Mouse (Mus musculus): ENCODE measurements at regions not wholly inside any gene's neighbourhood (a gene's known extent, or its start where the extent isn't known, plus 50 kb on each side); places are given as distances from the start of the nearest gene placed in this dataset.

- Histone ChIP-seq H3K4me3 (ENCODE audit: insufficient read depth, poor library complexity, severe bottlenecking) (no peak overlapping the region), H3ac (ENCODE audit: control insufficient read depth, insufficient read length, low read depth) (no peak overlapping the region), H3K27me3 (ENCODE audit: control insufficient read depth, insufficient read depth, insufficient read length) (no peaks in the 10 kb centered on the region), H3K79me3 (ENCODE audit: low read depth) (no peaks in the 10 kb centered on the region), H3K79me2 (ENCODE audit: control insufficient read depth, insufficient read depth) (no peaks in the 10 kb centered on the region), H3K36me3 (ENCODE audit: control insufficient read depth, insufficient read depth) (no peaks in the 10 kb centered on the region)
- TF ChIP-seq MAX (IDR thresholded peaks at IDR 0.05) (no peak), CEBPB (IDR thresholded peaks at IDR 0.05; ENCODE audit: low read depth) (no peak), MYOD1 (IDR thresholded peaks at IDR 0.05; ENCODE audit: control insufficient read depth, insufficient read length, low read depth) (no peak), MYOG (IDR thresholded peaks at IDR 0.05; ENCODE audit: control insufficient read depth, extremely low read depth, insufficient read length) (no peak), FOSL1 (IDR thresholded peaks at IDR 0.05; ENCODE audit: insufficient read depth, low read length, poor library complexity, severe bottlenecking) (no peak), USF1 (IDR thresholded peaks at IDR 0.05; ENCODE audit: low read depth) (no peak), CTCF (IDR thresholded peaks at IDR 0.05; ENCODE audit: control insufficient read depth, insufficient read depth, insufficient read length) (no peak)
Measured at GRCm38 (mm10) chr3:51097362-51097761, 126.9 kb upstream of the Noct start.

GRCm38 (mm10) chr3:51099966-51100365 lies 124.3 kb upstream of the Noct start:
- Histone ChIP-seq H3K36me3 (ENCODE audit: control insufficient read depth, insufficient read depth) (no peaks in the 10 kb centered on the region), H3K79me2 (ENCODE audit: control insufficient read depth, insufficient read depth) (no peaks in the 10 kb centered on the region), H3K4me3 (ENCODE audit: insufficient read depth, poor library complexity, severe bottlenecking) (no peak overlapping the region), H3ac (ENCODE audit: control insufficient read depth, insufficient read length, low read depth) (no peak overlapping the region), H3K27me3 (ENCODE audit: control insufficient read depth, insufficient read depth, insufficient read length) (no peaks in the 10 kb centered on the region), H3K79me3 (ENCODE audit: low read depth) (no peaks in the 10 kb centered on the region)
- TF ChIP-seq CEBPB (IDR thresholded peaks at IDR 0.05; ENCODE audit: low read depth) (no peak), MYOD1 (IDR thresholded peaks at IDR 0.05; ENCODE audit: control insufficient read depth, insufficient read length, low read depth) (no peak), MAX (IDR thresholded peaks at IDR 0.05) (no peak), CTCF (IDR thresholded peaks at IDR 0.05; ENCODE audit: control insufficient read depth, insufficient read depth, insufficient read length) (no peak), MYOG (IDR thresholded peaks at IDR 0.05; ENCODE audit: control insufficient read depth, extremely low read depth, insufficient read length) (no peak), FOSL1 (IDR thresholded peaks at IDR 0.05; ENCODE audit: insufficient read depth, low read length, poor library complexity, severe bottlenecking) (no peak), USF1 (IDR thresholded peaks at IDR 0.05; ENCODE audit: low read depth) (no peak)

- H3ac ChIP-seq (ENCODE audit: control insufficient read depth, insufficient read length, low read depth) = no peak overlapping the region
- H3K36me3 ChIP-seq (ENCODE audit: control insufficient read depth, insufficient read depth) = no peaks in the 10 kb centered on the region
- H3K27me3 ChIP-seq (ENCODE audit: control insufficient read depth, insufficient read depth, insufficient read length) = no peaks in the 10 kb centered on the region
- H3K79me2 ChIP-seq (ENCODE audit: control insufficient read depth, insufficient read depth) = no peaks in the 10 kb centered on the region
- H3K79me3 ChIP-seq (ENCODE audit: low read depth) = no peaks in the 10 kb centered on the region
- TF ChIP-seq USF1 (IDR thresholded peaks at IDR 0.05; ENCODE audit: low read depth) (no peak), FOSL1 (IDR thresholded peaks at IDR 0.05; ENCODE audit: insufficient read depth, low read length, poor library complexity, severe bottlenecking) (no peak), CEBPB (IDR thresholded peaks at IDR 0.05; ENCODE audit: low read depth) (no peak), MYOD1 (IDR thresholded peaks at IDR 0.05; ENCODE audit: control insufficient read depth, insufficient read length, low read depth) (no peak), CTCF (IDR thresholded peaks at IDR 0.05; ENCODE audit: control insufficient read depth, insufficient read depth, insufficient read length) (no peak), MAX (IDR thresholded peaks at IDR 0.05) (no peak), MYOG (IDR thresholded peaks at IDR 0.05; ENCODE audit: control insufficient read depth, extremely low read depth, insufficient read length) (no peak)
- H3K4me3 ChIP-seq (ENCODE audit: insufficient read depth, poor library complexity, severe bottlenecking) = no peak overlapping the region
Measured at GRCm38 (mm10) chr3:51108639-51109202, 115.5 kb upstream of the Noct start.

GRCm38 (mm10) chr3:51111241-51111640 lies 113.0 kb upstream of the Noct start:
- Histone ChIP-seq H3K79me2 (ENCODE audit: control insufficient read depth, insufficient read depth) (no peaks in the 10 kb centered on the region), H3K4me3 (ENCODE audit: insufficient read depth, poor library complexity, severe bottlenecking) (no peak overlapping the region), H3K27me3 (ENCODE audit: control insufficient read depth, insufficient read depth, insufficient read length) (no peaks in the 10 kb centered on the region), H3K79me3 (ENCODE audit: low read depth) (no peaks in the 10 kb centered on the region), H3K36me3 (ENCODE audit: control insufficient read depth, insufficient read depth) (no peaks in the 10 kb centered on the region), H3ac (ENCODE audit: control insufficient read depth, insufficient read length, low read depth) (no peak overlapping the region)
- no peak for TF ChIP-seq MAX (IDR thresholded peaks at IDR 0.05)
- TF ChIP-seq USF1 (IDR thresholded peaks at IDR 0.05; ENCODE audit: low read depth) = no peak
- TF ChIP-seq CEBPB (IDR thresholded peaks at IDR 0.05; ENCODE audit: low read depth) = no peak
- no peak for TF ChIP-seq MYOD1 (IDR thresholded peaks at IDR 0.05; ENCODE audit: control insufficient read depth, insufficient read length, low read depth)
- TF ChIP-seq MYOG (IDR thresholded peaks at IDR 0.05; ENCODE audit: control insufficient read depth, extremely low read depth, insufficient read length) = no peak
- TF ChIP-seq FOSL1 (IDR thresholded peaks at IDR 0.05; ENCODE audit: insufficient read depth, low read length, poor library complexity, severe bottlenecking) = no peak
- TF ChIP-seq CTCF (IDR thresholded peaks at IDR 0.05; ENCODE audit: control insufficient read depth, insufficient read depth, insufficient read length) = no peak

- TF ChIP-seq USF1 (IDR thresholded peaks at IDR 0.05; ENCODE audit: low read depth) (no peak), FOSL1 (IDR thresholded peaks at IDR 0.05; ENCODE audit: insufficient read depth, low read length, poor library complexity, severe bottlenecking) (no peak), MYOG (IDR thresholded peaks at IDR 0.05; ENCODE audit: control insufficient read depth, extremely low read depth, insufficient read length) (no peak), MYOD1 (IDR thresholded peaks at IDR 0.05; ENCODE audit: control insufficient read depth, insufficient read length, low read depth) (no peak), MAX (IDR thresholded peaks at IDR 0.05) (no peak)
- Histone ChIP-seq H3ac (ENCODE audit: control insufficient read depth, insufficient read length, low read depth) (no peak overlapping the region), H3K27me3 (ENCODE audit: control insufficient read depth, insufficient read depth, insufficient read length) (no peaks in the 10 kb centered on the region), H3K4me3 (ENCODE audit: insufficient read depth, poor library complexity, severe bottlenecking) (no peak overlapping the region), H3K79me3 (ENCODE audit: low read depth) (no peaks in the 10 kb centered on the region), H3K36me3 (ENCODE audit: control insufficient read depth, insufficient read depth) (no peaks in the 10 kb centered on the region), H3K79me2 (ENCODE audit: control insufficient read depth, insufficient read depth) (no peaks in the 10 kb centered on the region)
Measured at GRCm38 (mm10) chr3:51112351-51112750, 111.9 kb upstream of the Noct start.

- TF ChIP-seq CTCF (IDR thresholded peaks at IDR 0.05; ENCODE audit: control insufficient read depth, insufficient read depth, insufficient read length) = no peak
- TF ChIP-seq FOSL1 (IDR thresholded peaks at IDR 0.05; ENCODE audit: insufficient read depth, low read length, poor library complexity, severe bottlenecking) = no peak
- no peak for TF ChIP-seq MAX (IDR thresholded peaks at IDR 0.05)
- TF ChIP-seq MYOG (IDR thresholded peaks at IDR 0.05; ENCODE audit: control insufficient read depth, extremely low read depth, insufficient read length) = no peak
- no peak for TF ChIP-seq USF1 (IDR thresholded peaks at IDR 0.05; ENCODE audit: low read depth)
- TF ChIP-seq CEBPB (IDR thresholded peaks at IDR 0.05; ENCODE audit: low read depth) = no peak
- TF ChIP-seq MYOD1 (IDR thresholded peaks at IDR 0.05; ENCODE audit: control insufficient read depth, insufficient read length, low read depth) = no peak
- no peaks in the 10 kb centered on the region for H3K79me3 ChIP-seq (ENCODE audit: low read depth)
Measured at GRCm38 (mm10) chr3:51115921-51116320, 108.3 kb upstream of the Noct start.

More at GRCm38 (mm10) chr3:51115921-51116320, 108.3 kb upstream of the Noct start:
- no peaks in the 10 kb centered on the region for H3K36me3 ChIP-seq (ENCODE audit: control insufficient read depth, insufficient read depth)
- no peak overlapping the region for H3K4me3 ChIP-seq (ENCODE audit: insufficient read depth, poor library complexity, severe bottlenecking)
- no peaks in the 10 kb centered on the region for H3K27me3 ChIP-seq (ENCODE audit: control insufficient read depth, insufficient read depth, insufficient read length)
- no peak overlapping the region for H3ac ChIP-seq (ENCODE audit: control insufficient read depth, insufficient read length, low read depth)
- H3K79me2 ChIP-seq (ENCODE audit: control insufficient read depth, insufficient read depth) = no peaks in the 10 kb centered on the region
